ENCODE assay signal across 9 mouse cellular contexts in the genomic region with DNA sequence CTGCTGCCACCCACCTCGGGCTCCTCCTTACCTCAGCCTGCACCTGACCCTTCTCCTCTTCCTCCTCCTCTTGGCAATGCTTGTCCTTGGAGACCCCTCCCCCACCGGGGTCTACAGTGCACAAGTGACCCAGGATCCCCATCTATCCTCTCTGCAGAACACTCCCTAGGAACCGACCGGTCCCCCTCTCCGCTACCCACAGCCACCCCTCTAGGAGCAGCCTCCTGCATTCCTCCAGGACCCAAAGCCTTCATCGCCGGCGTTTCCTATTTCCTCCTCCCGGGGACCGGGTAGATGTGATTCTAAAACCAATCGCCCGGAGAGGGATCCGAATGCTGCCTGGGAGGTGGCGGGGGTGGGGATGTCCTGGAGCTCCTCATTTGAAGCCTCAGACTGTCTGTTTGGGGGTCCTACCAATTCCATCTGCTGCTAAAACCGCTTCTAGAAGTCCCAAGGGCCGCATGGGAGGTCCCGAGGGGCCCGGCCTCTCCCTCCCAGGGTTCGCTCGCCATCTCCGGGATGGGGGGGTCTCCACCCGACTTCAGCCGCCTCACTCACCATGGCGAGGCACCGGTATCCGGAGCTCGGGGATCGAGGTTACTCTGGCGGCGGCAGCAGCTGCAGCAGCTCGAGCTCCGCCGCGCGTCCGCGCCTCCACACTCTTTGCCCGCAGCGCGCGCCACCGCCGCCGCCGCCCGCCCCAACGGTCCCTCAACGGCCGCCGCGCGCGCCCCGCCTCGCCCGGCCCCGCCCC. TPM values are rescaled to one million over a fixed set of nuclear protein-coding genes. Genes with fewer than 3 reads are reported as not detected.
DNase-seq lines count a peak whose midpoint lies in the region; ATAC-seq and TF ChIP-seq lines count a peak whose summit lies in the region.
"Had no signal": no experiment of that assay in that cellular context is flagged by ENCODE, and none has a peak within 500 bp of the region (broad histone marks: within the 10 kb centered on the region; RNA-seq: fewer than 3 reads in every experiment).

No protein-coding gene starts in this region.

- H3K9ac ChIP-seq in heart, adult 2 months (ENCODE audit: low read depth, low read length): peak overlapping the region; percentile 91
- peak overlapping the region; percentile 98 for H3K9ac ChIP-seq in hindbrain, embryonic 12.5 days
- peak overlapping the region; percentile 99 for H3K9ac ChIP-seq in liver, embryonic 13.5 days

- peak overlapping the region; percentile 98 for H3K4me3 ChIP-seq in heart, adult 2 months
- peak overlapping the region; percentile 100 for H3K4me3 ChIP-seq in E14TG2a.4 (replicated peaks; ENCODE audit: low read length)
- H3K4me3 ChIP-seq in hindbrain, embryonic 12.5 days: peak overlapping the region; percentile 92
- H3K4me3 ChIP-seq in liver, embryonic 13.5 days (replicated peaks): peak overlapping the region; percentile 96

- H3K27ac ChIP-seq in heart, adult 2 months: peak overlapping the region; percentile 100
- peak overlapping the region; percentile 99 for H3K27ac ChIP-seq in hindbrain, embryonic 12.5 days
- H3K27ac ChIP-seq in liver, embryonic 13.5 days: peak overlapping the region; percentile 94

- peak overlapping the region; percentile 91 for H3K4me2 ChIP-seq in hindbrain, embryonic 12.5 days (replicated peaks)
- H3K4me2 ChIP-seq in liver, embryonic 13.5 days: peak overlapping the region; percentile 92

- TF ChIP-seq EP300 in heart, adult 2 months (IDR thresholded peaks at IDR 0.05; ENCODE audit: insufficient read depth, low read depth, low read length): no peak

- H3K36me3 ChIP-seq in heart, adult 2 months (ENCODE audit: control insufficient read depth, insufficient read depth, low read length): no peaks in the 10 kb centered on the region
- H3K36me3 ChIP-seq in E14TG2a.4 (ENCODE audit: insufficient read depth, low read length): peaks cover 36% of the 10 kb centered on the region
- peaks cover 14% of the 10 kb centered on the region for H3K36me3 ChIP-seq in hindbrain, embryonic 12.5 days
- peaks cover 30% of the 10 kb centered on the region for H3K36me3 ChIP-seq in liver, embryonic 13.5 days
- no peaks in the 10 kb centered on the region; the same call in 1 of the 2 replicates for H3K36me3 ChIP-seq in splenic B cell, adult 2 months (ENCODE audit: control insufficient read depth, insufficient read depth, low read length, poor library complexity, severe bottlenecking)

- TF ChIP-seq POLR2A in heart, adult 2 months (IDR thresholded peaks at IDR 0.05; ENCODE audit: insufficient read depth, low read depth, low read length): no peak

- ATAC-seq in hindbrain, embryonic 12.5 days (ENCODE audit: low FRiP score): peak; percentile 6; the same call in 1 of the 2 replicates
- no peak for ATAC-seq in liver, embryonic 13.5 days (ENCODE audit: low read depth)

- H3K27me3 ChIP-seq in heart, adult 2 months (ENCODE audit: control insufficient read depth, insufficient read depth, low read length): no peaks in the 10 kb centered on the region
- H3K27me3 ChIP-seq in E14TG2a.4 (ENCODE audit: insufficient read depth, low read length): no peaks in the 10 kb centered on the region
- no peaks in the 10 kb centered on the region for H3K27me3 ChIP-seq in hindbrain, embryonic 12.5 days
- H3K27me3 ChIP-seq in liver, embryonic 13.5 days: no peaks in the 10 kb centered on the region
- H3K27me3 ChIP-seq in splenic B cell, adult 2 months (ENCODE audit: control insufficient read depth, insufficient read depth, low read length, poor library complexity, severe bottlenecking): no peaks in the 10 kb centered on the region

- under 1% methylated on average over 57 of the region's 57 CpGs for WGBS in heart, adult 2 months
- WGBS in hindbrain, embryonic 12.5 days: under 1% methylated on average over 54 of the region's 57 CpGs
- WGBS in liver, embryonic 13.5 days (ENCODE audit: insufficient replicate concordance): under 1% methylated on average over 52 of the region's 57 CpGs

- DNase-seq in heart, adult 2 months: peak in 1 of 2 experiments; percentile 49
- DNase-seq in heart, postnatal 25 days (ENCODE audit: low spot score): no peak
- DNase-seq in cerebellum, adult 9-11 months: peak; percentile 87
- no peak for DNase-seq in liver, embryonic 13.5 days
- peak; percentile 26 for DNase-seq in splenic B cell, adult 2 months (ENCODE audit: low read depth, low spot score)
- no peak for DNase-seq in urinary bladder, postnatal 25 days (ENCODE audit: low spot score)

- H3K79me2 ChIP-seq in heart, adult 2 months (replicated peaks; ENCODE audit: control insufficient read depth, insufficient read depth, low read length): peaks cover 5% of the 10 kb centered on the region; the same call in 1 of the 2 replicates

- intact Hi-C loops in heart, adult 2 months (cut with DNase I): loop anchor here (10.0 kb wide), 1 partner anchor 309 kb away; the partner anchor contains the start of gene Arhgap35
- intact Hi-C loops in heart, postnatal 25 days (cut with DNase I): loop anchor here (2.0 to 5.0 kb wide), 3 partner anchors 107 to 181 kb away; partner anchors contain the start of gene Fkrp

- TF ChIP-seq CTCF in heart, adult 2 months (IDR thresholded peaks at IDR 0.05): no peak
- TF ChIP-seq CTCF in E14TG2a.4 (conservative IDR thresholded peaks at IDR 0.05; ENCODE audit: low read length): no peak

- no peaks in the 10 kb centered on the region for H3K9me3 ChIP-seq in E14TG2a.4 (ENCODE audit: low read length)
- H3K9me3 ChIP-seq in hindbrain, embryonic 12.5 days (replicated peaks): no peaks in the 10 kb centered on the region
- no peaks in the 10 kb centered on the region for H3K9me3 ChIP-seq in liver, embryonic 13.5 days (replicated peaks)

- H3K4me1 ChIP-seq in heart, adult 2 months (ENCODE audit: control insufficient read depth, insufficient read depth, low read length): peaks cover 15% of the 10 kb centered on the region
- H3K4me1 ChIP-seq in E14TG2a.4 (replicated peaks; ENCODE audit: low read depth, low read length): peaks cover 49% of the 10 kb centered on the region
- H3K4me1 ChIP-seq in hindbrain, embryonic 12.5 days: peaks cover 45% of the 10 kb centered on the region
- peaks cover 54% of the 10 kb centered on the region for H3K4me1 ChIP-seq in liver, embryonic 13.5 days (replicated peaks)

RNA-seq across cellular contexts. Expression of gene Calm3, which starts 0.5 kb away (rescaled TPM):
- 100 to 1,000 TPM; 168 to 175 TPM for total RNA-seq in heart, adult 2 months (2021)
- polyA plus RNA-seq in heart, adult 2 months (2012; rRNA removed): 163 and 206 TPM in 2 replicates
- total RNA-seq in heart, postnatal 25 days (2021): 100 to 1,000 TPM; 196 to 203 TPM
- 185 and 210 TPM in 2 replicates for polyA plus RNA-seq in hindbrain, embryonic 12.5 days (2016; fragmentation: Nextera tagmentation; extraction: Ambion mirVana)
- 92.0 and 102 TPM in 2 replicates for polyA plus RNA-seq in liver, embryonic 13.5 days (2015; fragmentation: Nextera tagmentation; extraction: Ambion mirVana)

RNA-seq across cellular contexts. Expression of gene Ptgir, which starts 17.2 kb away (rescaled TPM):
- 1 to 10 TPM; 1.9 to 2.9 TPM for total RNA-seq in heart, adult 2 months (2021)
- 5.2 and 7.4 TPM in 2 replicates for polyA plus RNA-seq in heart, adult 2 months (2012; rRNA removed)
- 1 to 10 TPM; 2.1 to 3.1 TPM for total RNA-seq in heart, postnatal 25 days (2021)
- 1.6 and 2.1 TPM in 2 replicates for polyA plus RNA-seq in hindbrain, embryonic 12.5 days (2016; fragmentation: Nextera tagmentation; extraction: Ambion mirVana)
- polyA plus RNA-seq in liver, embryonic 13.5 days (2015; fragmentation: Nextera tagmentation; extraction: Ambion mirVana): 1.0 and 1.5 TPM in 2 replicates

RNA-seq across cellular contexts. Expression of gene Pnmal2, which starts 21.0 kb away (rescaled TPM):
- 1 to 10 TPM; 3.8 to 4.1 TPM for total RNA-seq in heart, adult 2 months (2021)
- polyA plus RNA-seq in heart, adult 2 months (2012; rRNA removed): 3.5 and 4.4 TPM in 2 replicates
- total RNA-seq in heart, postnatal 25 days (2021): 1 to 10 TPM; 3.7 to 4.1 TPM
- 55.6 and 60.3 TPM in 2 replicates for polyA plus RNA-seq in hindbrain, embryonic 12.5 days (2016; fragmentation: Nextera tagmentation; extraction: Ambion mirVana)
- 0.34 and 0.61 TPM in 2 replicates for polyA plus RNA-seq in liver, embryonic 13.5 days (2015; fragmentation: Nextera tagmentation; extraction: Ambion mirVana)
- total RNA-seq: neutrophil, adult 5-6 weeks had no signal

RNA-seq across cellular contexts. Expression of gene Gng8, which starts 31.9 kb away (rescaled TPM):
- 1 to 10 TPM in 1 of 2 experiments, under 1 TPM in 1; 0.47 to 1.6 TPM for total RNA-seq in heart, adult 2 months (2021)
- 7.4 and 13.1 TPM in 2 replicates for polyA plus RNA-seq in heart, adult 2 months (2012; rRNA removed)
- total RNA-seq in heart, postnatal 25 days (2021): under 1 TPM; 0.45 to 0.86 TPM
- polyA plus RNA-seq in hindbrain, embryonic 12.5 days (2016; fragmentation: Nextera tagmentation; extraction: Ambion mirVana): 12.1 and 13.6 TPM in 2 replicates
- 0.67 and 0.81 TPM in 2 replicates for polyA plus RNA-seq in liver, embryonic 13.5 days (2015; fragmentation: Nextera tagmentation; extraction: Ambion mirVana)
- total RNA-seq: neutrophil, adult 5-6 weeks had no signal

RNA-seq across cellular contexts. Expression of gene Pnmal1, which starts 36.0 kb away (rescaled TPM):
- under 1 TPM in 1 of 2 experiments, not detected in 1; 0.11 TPM for total RNA-seq in heart, adult 2 months (2021)
- 0.06 TPM in 2 replicates for polyA plus RNA-seq in heart, adult 2 months (2012; rRNA removed)
- total RNA-seq in heart, postnatal 25 days (2021): not detected
- 24.0 and 27.3 TPM in 2 replicates for polyA plus RNA-seq in hindbrain, embryonic 12.5 days (2016; fragmentation: Nextera tagmentation; extraction: Ambion mirVana)
- 0.07 and 0.10 TPM in 2 replicates for polyA plus RNA-seq in liver, embryonic 13.5 days (2015; fragmentation: Nextera tagmentation; extraction: Ambion mirVana)
- total RNA-seq: neutrophil, adult 5-6 weeks had no signal

Comparison
In these comparisons a context has a peak if more than half of its experiments do, and no peak if none do; other contexts are left out.
1. DNase-seq: peak in cerebellum, adult 9-11 months (single experiment) and splenic B cell, adult 2 months (single experiment); none in heart, postnatal 25 days (single experiment), liver, embryonic 13.5 days (single experiment) and urinary bladder, postnatal 25 days (single experiment).
2. RNA of gene Pnmal2, which starts 21.0 kb away (polyA plus RNA-seq): 55.6 to 60.3 TPM in hindbrain, embryonic 12.5 days; 3.5 to 4.4 TPM in heart, adult 2 months and 0.34 to 0.61 TPM in liver, embryonic 13.5 days; every median in the first group is over 10 times any median in the second.
3. Peak in every context shown above with its lines, with median percentiles within 50 percentile points of each other: H3K27ac ChIP-seq, H3K4me3 ChIP-seq and H3K9ac ChIP-seq.